Mouse (Mus musculus) bone marrow, adult 2 months (tissue): Measurements from ENCODE around the gene Chil6. TPM values are rescaled to one million over a fixed set of nuclear protein-coding genes. Genes with fewer than 3 reads are reported as not detected.

Source experiments
- H3K27ac ChIP-seq: fragments of 200-500 bp; 2 replicates; pipeline ENCODE4 v1.5.1; 2012; ENCODE audit warnings: low read depth, mild to moderate bottlenecking, control low read depth, inconsistent platforms, low read length; ENCODE audit not compliant: control insufficient read depth, poor library complexity, insufficient read depth
- H3K4me1 ChIP-seq: fragments of 200-500 bp; 2 replicates; pipeline ENCODE4 v1.6.1; 2011; ENCODE audit warnings: low read length; ENCODE audit not compliant: control insufficient read depth, insufficient read depth
- H3K4me3 ChIP-seq: fragments of 200-500 bp; replicated peaks from 2 replicates; pipeline ENCODE3; 2011; ENCODE audit warnings: mild to moderate bottlenecking, low read depth, low read length, control low read depth; ENCODE audit not compliant: control insufficient read depth
- CTCF ChIP-seq: fragments of 200-500 bp; IDR thresholded peaks from 2 replicates; pipeline ENCODE4 v1.5.1; 2011; ENCODE audit warnings: low read length, control low read depth; ENCODE audit not compliant: control insufficient read depth, insufficient read depth
- POLR2A ChIP-seq: fragments of 200-500 bp; IDR thresholded peaks from 2 replicates; pipeline ENCODE4 v1.6.1; 2011; ENCODE audit warnings: low read depth, mild to moderate bottlenecking, control low read depth, low read length, borderline replicate concordance; ENCODE audit not compliant: control insufficient read depth
- WGBS: fragments of 180-500 bp; shearing (Covaris S2); methylation state at CpG from one replicate; pipeline ENCODE4 v1.1.7; 2018; 5-methylcytosine and 5-hydroxymethylcytosine counted together
- polyA plus RNA-seq: library from polyadenylated mRNA; stranded (reverse); fragments of >200 nt; gene quantifications from 2 replicates; pipeline ENCODE4 v1.2.4, GENCODE M21; 2011; ENCODE audit warnings: low replicate concordance; ENCODE audit not compliant: missing spikeins, insufficient read depth, insufficient read length

Gene Chil6
- not detected in 2 replicates for polyA plus RNA-seq

- Histone ChIP-seq H3K4me1 (no peaks in the 10 kb centered on the region), H3K4me3 (no peak within 1 kb of the TSS), H3K27ac (no peak within 1 kb of the TSS)
- no peak for TF ChIP-seq POLR2A
- TF ChIP-seq CTCF: no peak
These were observed at the start of gene Chil6 for GRCm38 (mm10) chr3:106406082-106406481. Chil6 (minus strand) TSS chr3:106406182.

- Histone ChIP-seq H3K4me3 (no peak overlapping the region), H3K4me1 (no peaks in the 10 kb centered on the region), H3K27ac (no peak overlapping the region)
- WGBS: 38% methylated on average over 4 of the region's 4 CpGs
- TF ChIP-seq POLR2A (no peak), CTCF (no peak)
These were observed 46.6 kb upstream of the Chil6 start for GRCm38 (mm10) chr3:106452616-106453015.

- no peak for TF ChIP-seq POLR2A
- TF ChIP-seq CTCF: no peak
- 5% methylated on average over 4 of the region's 4 CpGs for WGBS
- no peak overlapping the region for H3K4me3 ChIP-seq
- peak overlapping the region; percentile 78; the same call in 1 of the 2 replicates for H3K27ac ChIP-seq
- H3K4me1 ChIP-seq: no peaks in the 10 kb centered on the region
These were observed 43.6 kb upstream of the Chil6 start for GRCm38 (mm10) chr3:106449567-106449966.

- no peak overlapping the region for H3K27ac ChIP-seq
- TF ChIP-seq CTCF: no peak
- no peak for TF ChIP-seq POLR2A
- H3K4me3 ChIP-seq: no peak overlapping the region
- H3K4me1 ChIP-seq: no peaks in the 10 kb centered on the region
These were observed 43.0 kb upstream of the Chil6 start for GRCm38 (mm10) chr3:106448995-106449394.

GRCm38 (mm10) chr3:106448571-106448970, 42.6 kb upstream of the Chil6 start:
- no peak overlapping the region for H3K4me3 ChIP-seq
- no peak overlapping the region for H3K27ac ChIP-seq
- no peaks in the 10 kb centered on the region for H3K4me1 ChIP-seq
- TF ChIP-seq CTCF (peak; percentile 47), POLR2A (no peak)

Other genes with a start within 250 kb of the Chil6 start
- 120 and 448 TPM in 2 replicates for gene Chil3, start 238.6 kb downstream of the Chil6 start, polyA plus RNA-seq
- not detected in 2 replicates for gene Chil4, start 186.7 kb downstream of the Chil6 start, polyA plus RNA-seq
- 12.3 and 35.4 TPM in 2 replicates for gene Dennd2d, start 76.2 kb upstream of the Chil6 start, polyA plus RNA-seq
- gene Dram2, start 141.6 kb upstream of the Chil6 start, polyA plus RNA-seq: 7.3 and 8.9 TPM in 2 replicates
- 10.4 and 33.2 TPM in 2 replicates for gene Cept1, start 141.6 kb upstream of the Chil6 start, polyA plus RNA-seq